Mouse (Mus musculus) liver, embryonic 14.5 days (tissue): ENCODE results near the gene Mks1.

ENCODE experiments used
- CTCF ChIP-seq: IDR thresholded peaks from 2 replicates; pipeline ENCODE4 v1.5.1; 2016; ENCODE audit warnings: antibody characterized with exemption, low read depth, control low read depth
- EP300 ChIP-seq: IDR thresholded peaks from 2 replicates; pipeline ENCODE4 v1.6.1; 2016; ENCODE audit warnings: antibody characterized with exemption, low read depth

GRCm38 (mm10) chr11:87883493-87883892, 30.5 kb downstream of the Mks1 start:
- TF ChIP-seq CTCF (peak; percentile 65), EP300 (no peak)
